Mouse (Mus musculus) CH12.LX (cell line): ENCODE results near the gene Rps21. TPM values are rescaled to one million over a fixed set of nuclear protein-coding genes. Genes with fewer than 3 reads are reported as not detected.

Source experiments
- DNase-seq: peaks from one replicate; pipeline ENCODE4 v3.0.0-alpha.2; 2013; ENCODE audit errors: extremely low read depth
- H3K27ac ChIP-seq: 2 replicates; pipeline ENCODE4 v1.5.1; 2012; ENCODE audit warnings: low read depth, mild to moderate bottlenecking, control low read depth, moderate library complexity; ENCODE audit not compliant: insufficient read depth
- H3K27me3 ChIP-seq: replicated peaks from 2 replicates; pipeline ENCODE3; 2012; ENCODE audit warnings: inconsistent platforms
- H3K36me3 ChIP-seq, 2 experiments: replicated peaks in 1 of 2; 2 replicates each; pipeline versions ENCODE3 to v1.6.1; 2012; ENCODE audit warnings: inconsistent platforms in 1 of 2, low read length in 1 of 2, mild to moderate bottlenecking in 1 of 2, mixed read lengths in 1 of 2, moderate library complexity in 1 of 2; ENCODE audit not compliant: control insufficient read depth in 1 of 2, insufficient read depth in 1 of 2
- H3K4me1 ChIP-seq, 2 experiments: 2 replicates each; pipeline ENCODE4 v1.6.1; 2012; ENCODE audit warnings: inconsistent platforms in 1 of 2, moderate library complexity in 1 of 2; ENCODE audit not compliant: insufficient read depth in 2 of 2, control insufficient read depth in 1 of 2
- H3K4me2 ChIP-seq: 2 replicates; pipeline ENCODE4 v1.6.1; 2012; ENCODE audit warnings: low read depth, mild to moderate bottlenecking, control low read depth; ENCODE audit not compliant: poor library complexity, insufficient read depth, severe bottlenecking
- H3K4me3 ChIP-seq, 3 experiments: fragments of 150-350 bp in 1 of 3; sonication (generic) in 1 of 3; replicated peaks in 1 of 3; 2 replicates each; pipeline versions ENCODE3 to v1.5.1; 2011 to 2012; ENCODE audit warnings: low read depth in 2 of 3, low read length in 2 of 3, mild to moderate bottlenecking in 2 of 3, moderate library complexity in 2 of 3, control low read depth in 1 of 3, improper control_type of control experiment in 1 of 3, inconsistent platforms in 1 of 3, mixed read lengths in 1 of 3; ENCODE audit not compliant: poor library complexity in 1 of 3
- H3K79me2 ChIP-seq: replicated peaks from 2 replicates; pipeline ENCODE4 v1.6.1; 2012; ENCODE audit warnings: mild to moderate bottlenecking, moderate library complexity; ENCODE audit not compliant: control insufficient read depth, poor library complexity, insufficient read depth, severe bottlenecking; ENCODE audit errors: extremely low read depth
- H3K9ac ChIP-seq: 2 replicates; pipeline ENCODE4 v1.6.1; 2012; ENCODE audit warnings: low read depth, mild to moderate bottlenecking, control low read depth, moderate library complexity; ENCODE audit not compliant: insufficient read depth
- H3K9me3 ChIP-seq: replicated peaks from 2 replicates; pipeline ENCODE3; 2012; ENCODE audit warnings: low read length, inconsistent platforms, mixed read lengths
- BHLHE40 ChIP-seq: IDR thresholded peaks from 2 replicates; pipeline ENCODE4 v1.6.1; 2011; ENCODE audit warnings: mild to moderate bottlenecking, low read depth, low read length, improper control_type of control experiment
- CHD1 ChIP-seq: IDR thresholded peaks from 2 replicates; pipeline ENCODE4 v1.6.1; 2012; ENCODE audit warnings: low read depth, low read length, improper control_type of control experiment, inconsistent platforms
- CHD2 ChIP-seq: IDR thresholded peaks from 2 replicates; pipeline ENCODE4 v1.6.1; 2011; ENCODE audit warnings: low read length, improper control_type of control experiment
- CTCF ChIP-seq, 2 experiments: IDR thresholded peaks in 1 of 2; conservative IDR thresholded peaks in 1 of 2; 2 replicates each; pipeline ENCODE4 v1.5.1; 2011 to 2012; ENCODE audit warnings: low read depth in 2 of 2, low read length in 2 of 2, improper control_type of control experiment in 1 of 2, inconsistent platforms in 1 of 2, mild to moderate bottlenecking in 1 of 2, moderate library complexity in 1 of 2
- ELF1 ChIP-seq: IDR thresholded peaks from 2 replicates; pipeline ENCODE4 v1.6.1; 2014; ENCODE audit warnings: low read depth, mild to moderate bottlenecking, inconsistent platforms, low read length, improper control_type of control experiment
- EP300 ChIP-seq: IDR thresholded peaks from 2 replicates; pipeline ENCODE4 v1.6.1; 2011; ENCODE audit warnings: low read length, improper control_type of control experiment
- ETS1 ChIP-seq: conservative IDR thresholded peaks from 2 replicates; pipeline ENCODE4 v1.6.1; 2012; ENCODE audit warnings: low read depth, mild to moderate bottlenecking, inconsistent platforms, low read length, improper control_type of control experiment, moderate library complexity
- JUND ChIP-seq: conservative IDR thresholded peaks from 2 replicates; pipeline ENCODE4 v1.6.1; 2011; ENCODE audit warnings: low read depth, low read length, improper control_type of control experiment
- MAFK ChIP-seq: IDR thresholded peaks from 2 replicates; pipeline ENCODE4 v1.6.1; 2011; ENCODE audit warnings: low read length, improper control_type of control experiment; ENCODE audit not compliant: insufficient replicate concordance
- MAZ ChIP-seq: IDR thresholded peaks from 2 replicates; pipeline ENCODE4 v1.6.1; 2012; ENCODE audit warnings: low read depth, mild to moderate bottlenecking, inconsistent platforms, low read length, improper control_type of control experiment, moderate library complexity
- NELFE ChIP-seq: IDR thresholded peaks from 2 replicates; pipeline ENCODE4 v1.6.1; 2011; ENCODE audit warnings: low read depth, low read length, improper control_type of control experiment
- NRF1 ChIP-seq: IDR thresholded peaks from 2 replicates; pipeline ENCODE4 v1.6.1; 2014; ENCODE audit warnings: low read depth, mild to moderate bottlenecking, inconsistent platforms, low read length, improper control_type of control experiment, moderate library complexity
- PAX5 ChIP-seq: IDR thresholded peaks from 2 replicates; pipeline ENCODE4 v1.6.1; 2012; ENCODE audit warnings: low read length, inconsistent platforms, mixed read lengths
- POLR2A ChIP-seq: IDR thresholded peaks from 2 replicates; pipeline ENCODE4 v1.6.1; 2011; ENCODE audit warnings: low read depth, mild to moderate bottlenecking, improper control_type of control experiment, low read length
- RCOR1 ChIP-seq: conservative IDR thresholded peaks from 2 replicates; pipeline ENCODE4 v1.6.1; 2012; ENCODE audit warnings: low read depth, mild to moderate bottlenecking, inconsistent platforms, low read length, improper control_type of control experiment
- TCF12 ChIP-seq: IDR thresholded peaks from 2 replicates; pipeline ENCODE4 v1.6.1; 2014; ENCODE audit warnings: low read depth, mild to moderate bottlenecking, inconsistent platforms, low read length, improper control_type of control experiment
- UBTF ChIP-seq: IDR thresholded peaks from 2 replicates; pipeline ENCODE4 v1.6.1; 2012; ENCODE audit warnings: low read depth, mild to moderate bottlenecking, inconsistent platforms, low read length, improper control_type of control experiment, moderate library complexity
- USF2 ChIP-seq: conservative IDR thresholded peaks from 2 replicates; pipeline ENCODE4 v1.6.1; 2011; ENCODE audit warnings: low read depth, low read length, improper control_type of control experiment
- ZKSCAN1 ChIP-seq: IDR thresholded peaks from 2 replicates; pipeline ENCODE4 v1.6.1; 2012; ENCODE audit warnings: low read depth, inconsistent platforms, low read length, improper control_type of control experiment, borderline replicate concordance
- ZNF384 ChIP-seq: IDR thresholded peaks from 2 replicates; pipeline ENCODE4 v1.6.1; 2012; ENCODE audit warnings: low read depth, low read length, improper control_type of control experiment, inconsistent platforms
- dilution Hi-C: fragments of 300-500 bp; cut with MboI; formaldehyde crosslinking; loops from 2 replicates; pipeline ENCODE4 v1.14.3; 2020; ENCODE audit warnings: low sequenced_read_pairs; ENCODE audit not compliant: extremely low pct_unique_long_range_greater_than_20kb, extremely low pct_ligation_motif_present
- in situ Hi-C: fragments of 300-500 bp; cut with MboI; formaldehyde crosslinking; loops from 3 replicates; pipeline ENCODE4 v1.14.3; 2019; ENCODE audit warnings: low sequenced_read_pairs, low pct_ligation_motif_present, low pct_unique_long_range_greater_than_20kb, mixed read lengths
- polyA plus RNA-seq: library from polyadenylated mRNA; unstranded; fragments of >175 nt; gene quantifications from 2 replicates; pipeline ENCODE4 v1.2.1, GENCODE M21; 2012; ENCODE audit warnings: low read depth; ENCODE audit not compliant: insufficient read length
- total RNA-seq, 2 experiments: library from RNA; depleted of rRNA; stranded (reverse); fragments of 300-350 nt in 1 of 2; fragments of >200 nt in 1 of 2; gene quantifications; 2 replicates each; pipeline ENCODE4 v1.2.3; 2012 to 2014

Rps21 gene
- total and polyA plus RNA-seq, 3 experiments, result 705 to 3,770 (median 1,686) TPM

- H3K27ac ChIP-seq, result no peak overlapping the region
- in situ Hi-C loops, result no loop called here
- H3K9ac ChIP-seq, result no peak overlapping the region
- DNase-seq, result no peak
- no peaks in the 10 kb centered on the region for H3K9me3 ChIP-seq
- dilution Hi-C loops, result no loop called here
- peaks cover 69 to 96% of the 10 kb centered on the region in 2 experiments for H3K36me3 ChIP-seq
- H3K79me2 ChIP-seq, result peaks cover 7% of the 10 kb centered on the region
- H3K4me2 ChIP-seq, result no peak overlapping the region
- no peaks in the 10 kb centered on the region for H3K27me3 ChIP-seq
- H3K4me1 ChIP-seq, result peaks cover 0 to 31% of the 10 kb centered on the region in 2 experiments; a peak in 3 of 4 replicates
- TF ChIP-seq JUND (no peak), CHD2 (no peak), BHLHE40 (no peak), USF2 (no peak), POLR2A (no peak), RCOR1 (no peak)
- no peak overlapping the region for H3K4me3 ChIP-seq
Observed at GRCm38 (mm10) chr2:180262891-180263290, 5.7 kb downstream of the Rps21 start.

- H3K4me2 ChIP-seq, result no peak overlapping the region
- no peak for DNase-seq
- dilution Hi-C loops (no loop called here), in situ Hi-C loops (no loop called here)
- H3K27me3 ChIP-seq, result no peaks in the 10 kb centered on the region
- 0 out of 2 replicates have a peak, but pooled peaks cover 6% of the 10 kb centered on the region for H3K79me2 ChIP-seq
- no peak overlapping the region for H3K9ac ChIP-seq
- TF ChIP-seq CHD2 (no peak), NRF1 (no peak), TCF12 (no peak), ZNF384 (no peak), ZKSCAN1 (no peak), NELFE (no peak)
- no peak overlapping the region for H3K4me3 ChIP-seq
- peaks cover 30 to 65% of the 10 kb centered on the region in 2 experiments for H3K36me3 ChIP-seq
- no peaks in the 10 kb centered on the region for H3K9me3 ChIP-seq
- H3K4me1 ChIP-seq, result peaks cover 26 to 55% of the 10 kb centered on the region in 2 experiments
- no peak overlapping the region for H3K27ac ChIP-seq
Observed at GRCm38 (mm10) chr2:180267955-180268354, 10.8 kb downstream of the Rps21 start.

- no peak overlapping the region for H3K27ac ChIP-seq
- H3K9ac ChIP-seq, result no peak overlapping the region
- 0 out of 2 replicates have a peak, but pooled peaks cover 6% of the 10 kb centered on the region for H3K79me2 ChIP-seq
- no peak for TF ChIP-seq ETS1
- no peak for TF ChIP-seq POLR2A
- no peak for TF ChIP-seq ZNF384
- TF ChIP-seq CTCF (conservative IDR thresholded peaks at IDR 0.05 in 1 of 2, IDR thresholded peaks at IDR 0.05 in 1 of 2; ENCODE audit: low read depth in 2 of 2, low read length in 2 of 2), result no peak
- TF ChIP-seq JUND, result no peak
- no peak for TF ChIP-seq EP300
- no peak for TF ChIP-seq PAX5
- TF ChIP-seq MAFK, result no peak
- TF ChIP-seq CHD2, result no peak
- no peak for TF ChIP-seq UBTF
- TF ChIP-seq ELF1, result no peak
- no peak for TF ChIP-seq MAZ
- no peak for TF ChIP-seq BHLHE40
- no peak for TF ChIP-seq CHD1
- H3K4me2 ChIP-seq, result no peak overlapping the region
- H3K27me3 ChIP-seq, result peaks cover 6% of the 10 kb centered on the region
- H3K9me3 ChIP-seq, result no peaks in the 10 kb centered on the region
- H3K36me3 ChIP-seq, result peaks cover 18 to 52% of the 10 kb centered on the region in 2 experiments
- H3K4me3 ChIP-seq, result peak overlapping the region in 1 of 3 experiments; percentile 54
- dilution Hi-C loops (no loop called here), in situ Hi-C loops (no loop called here)
- H3K4me1 ChIP-seq, result peaks cover 26 to 60% of the 10 kb centered on the region in 2 experiments
- DNase-seq, result no peak
Observed at GRCm38 (mm10) chr2:180269329-180269728, 12.2 kb downstream of the Rps21 start.
